Mouse (Mus musculus) midbrain, embryonic 14.5 days (tissue): ENCODE data around the gene Igfbp4. TPM values are rescaled to one million over a fixed set of nuclear protein-coding genes. Genes with fewer than 3 reads are reported as not detected.

Experiments used
- ATAC-seq: fragments of 200-750 bp; cut with Nextera tagmentation; 2 replicates; pipeline ENCODE4 v1.8.0; 2017; ENCODE audit warnings: moderate number of reproducible peaks, moderate library complexity; ENCODE audit not compliant: low FRiP score, low TSS enrichment
- DNase-seq: peaks from one replicate; pipeline ENCODE4 v3.0.0-alpha.2; 2015
- H3K27ac ChIP-seq: fragments of 300-500 bp; sonication (generic); replicated peaks from 2 replicates; pipeline ENCODE4 v1.5.1; 2014; ENCODE audit warnings: mild to moderate bottlenecking, low read depth, low read length, moderate library complexity
- H3K27me3 ChIP-seq: fragments of 300-500 bp; sonication (generic); 2 replicates; pipeline ENCODE4 v1.6.1; 2014; ENCODE audit warnings: low read length, control low read depth, mixed read lengths; ENCODE audit not compliant: control insufficient read depth, insufficient read depth
- H3K36me3 ChIP-seq: fragments of 300-500 bp; sonication (generic); 2 replicates; pipeline ENCODE4 v1.6.1; 2014; ENCODE audit warnings: low read length, control low read depth; ENCODE audit not compliant: control insufficient read depth, insufficient read depth
- H3K4me1 ChIP-seq: fragments of 300-500 bp; sonication (generic); 2 replicates; pipeline ENCODE4 v1.6.1; 2014; ENCODE audit warnings: mild to moderate bottlenecking, antibody characterized with exemption, low read length, control low read depth; ENCODE audit not compliant: control insufficient read depth, insufficient read depth
- H3K4me2 ChIP-seq: fragments of 300-500 bp; sonication (generic); 2 replicates; pipeline ENCODE4 v1.6.1; 2014; ENCODE audit warnings: mild to moderate bottlenecking, low read length, moderate library complexity
- H3K4me3 ChIP-seq: fragments of 300-500 bp; sonication (generic); replicated peaks from 2 replicates; pipeline ENCODE4 v1.5.1; 2014; ENCODE audit warnings: low read depth, low read length
- H3K9ac ChIP-seq: fragments of 300-500 bp; sonication (generic); replicated peaks from 2 replicates; pipeline ENCODE4 v1.6.1; 2014; ENCODE audit warnings: mild to moderate bottlenecking, low read length, moderate library complexity
- H3K9me3 ChIP-seq: fragments of 300-500 bp; sonication (generic); 2 replicates; pipeline ENCODE4 v1.6.1; 2016; ENCODE audit warnings: low read length, control low read depth, mixed read lengths; ENCODE audit not compliant: control insufficient read depth
- WGBS: fragments of 180-500 bp; shearing (Covaris S2); extraction: QIAGEN DNeasy Blood & Tissue Kit; methylation state at CpG from one replicate; pipeline ENCODE4 v1.1.7; 2014; 5-methylcytosine and 5-hydroxymethylcytosine counted together
- polyA plus RNA-seq: library from polyadenylated mRNA; unstranded; fragments of >200 nt; fragmentation: Nextera tagmentation; extraction: Ambion mirVana; gene quantifications from 2 replicates; pipeline ENCODE4 v1.2.1, GENCODE M21; 2014

Gene Igfbp4
- polyA plus RNA-seq, 1 experiment from 2014 or later = 111 TPM

GRCm38 (mm10) chr11:99047120-99047519 lies 6.1 kb downstream of the Igfbp4 start:
- Histone ChIP-seq H3K27ac (peak overlapping the region; percentile 52; the same call in 1 of the 2 replicates), H3K27me3 (no peaks in the 10 kb centered on the region), H3K9me3 (no peaks in the 10 kb centered on the region), H3K4me1 (0 out of 2 replicates have a peak, but pooled peaks cover 7% of the 10 kb centered on the region), H3K4me2 (no peak overlapping the region), H3K36me3 (peaks cover 8% of the 10 kb centered on the region; the same call in 1 of the 2 replicates), H3K9ac (0 out of 2 replicates have a peak overlapping the region, but pooled peaks have one; percentile 14), H3K4me3 (no peak overlapping the region)
- DNase-seq = peak; percentile 15
- ATAC-seq = no peak
- WGBS = 63% methylated on average over 5 of the region's 5 CpGs

GRCm38 (mm10) chr11:99047643-99048042 lies 6.6 kb downstream of the Igfbp4 start:
- Histone ChIP-seq H3K4me2 (no peak overlapping the region), H3K27ac (peak overlapping the region; percentile 52), H3K9ac (no peak overlapping the region), H3K4me1 (0 out of 2 replicates have a peak, but pooled peaks cover 7% of the 10 kb centered on the region), H3K4me3 (no peak overlapping the region), H3K9me3 (no peaks in the 10 kb centered on the region), H3K27me3 (no peaks in the 10 kb centered on the region), H3K36me3 (peaks cover 8% of the 10 kb centered on the region; the same call in 1 of the 2 replicates)
- WGBS = 73% methylated on average over 2 of the region's 2 CpGs
- DNase-seq (no peak), ATAC-seq (no peak)

GRCm38 (mm10) chr11:99055143-99055542 lies 14.1 kb downstream of the Igfbp4 start:
- no peak for DNase-seq
- Histone ChIP-seq H3K4me3 (no peak overlapping the region), H3K27me3 (no peaks in the 10 kb centered on the region), H3K9me3 (no peaks in the 10 kb centered on the region), H3K9ac (no peak overlapping the region), H3K27ac (no peak overlapping the region), H3K4me2 (no peak overlapping the region), H3K4me1 (peaks cover 5% of the 10 kb centered on the region; the same call in 1 of the 2 replicates), H3K36me3 (0 out of 2 replicates have a peak, but pooled peaks cover 3% of the 10 kb centered on the region)
- 64% methylated on average over 4 of the region's 4 CpGs for WGBS
- ATAC-seq = no peak

GRCm38 (mm10) chr11:99055571-99056452 lies 14.8 kb downstream of the Igfbp4 start:
- Histone ChIP-seq H3K36me3 (0 out of 2 replicates have a peak, but pooled peaks cover 3% of the 10 kb centered on the region), H3K9ac (no peak overlapping the region), H3K4me1 (peaks cover 5% of the 10 kb centered on the region; the same call in 1 of the 2 replicates), H3K27ac (no peak overlapping the region), H3K9me3 (no peaks in the 10 kb centered on the region), H3K4me3 (no peak overlapping the region), H3K4me2 (no peak overlapping the region), H3K27me3 (no peaks in the 10 kb centered on the region)
- ATAC-seq = no peak
- peak; percentile 49 for DNase-seq
- WGBS = 3% methylated on average over 8 of the region's 8 CpGs

GRCm38 (mm10) chr11:99060435-99060834 lies 19.4 kb downstream of the Igfbp4 start:
- 89% methylated on average over 3 of the region's 3 CpGs for WGBS
- H3K4me2 ChIP-seq = no peak overlapping the region

GRCm38 (mm10) chr11:99062661-99063060 lies 21.6 kb downstream of the Igfbp4 start:
- H3K36me3 ChIP-seq = no peaks in the 10 kb centered on the region
- no peak overlapping the region for H3K4me3 ChIP-seq
- H3K27me3 ChIP-seq = no peaks in the 10 kb centered on the region
- ATAC-seq = no peak
- H3K9me3 ChIP-seq = no peaks in the 10 kb centered on the region
- no peaks in the 10 kb centered on the region for H3K4me1 ChIP-seq
- DNase-seq = no peak
- 86% methylated on average over 7 of the region's 7 CpGs for WGBS
- no peak overlapping the region for H3K27ac ChIP-seq
- H3K4me2 ChIP-seq = no peak overlapping the region
- no peak overlapping the region for H3K9ac ChIP-seq

More at GRCm38 (mm10) chr11:99060435-99060834, 19.4 kb downstream of the Igfbp4 start:
- H3K27ac ChIP-seq = no peak overlapping the region
- H3K27me3 ChIP-seq = no peaks in the 10 kb centered on the region
- H3K9ac ChIP-seq = no peak overlapping the region
- no peaks in the 10 kb centered on the region for H3K9me3 ChIP-seq
- no peak overlapping the region for H3K4me3 ChIP-seq
- no peaks in the 10 kb centered on the region for H3K36me3 ChIP-seq
- ATAC-seq = no peak
- DNase-seq = no peak
- peaks cover 4% of the 10 kb centered on the region; the same call in 1 of the 2 replicates for H3K4me1 ChIP-seq

- Histone ChIP-seq H3K27ac (no peak overlapping the region), H3K27me3 (no peaks in the 10 kb centered on the region), H3K9me3 (no peaks in the 10 kb centered on the region), H3K9ac (no peak overlapping the region), H3K4me3 (no peak overlapping the region), H3K36me3 (no peaks in the 10 kb centered on the region), H3K4me1 (no peaks in the 10 kb centered on the region), H3K4me2 (no peak overlapping the region)
- ATAC-seq = no peak
- DNase-seq = no peak
- WGBS = 35% methylated on average over 8 of the region's 8 CpGs
These were observed 22.5 kb downstream of the Igfbp4 start for GRCm38 (mm10) chr11:99063406-99064131.

GRCm38 (mm10) chr11:99065353-99065752 lies 24.3 kb downstream of the Igfbp4 start:
- Histone ChIP-seq H3K4me3 (no peak overlapping the region), H3K9ac (no peak overlapping the region), H3K4me1 (no peaks in the 10 kb centered on the region), H3K9me3 (no peaks in the 10 kb centered on the region), H3K36me3 (no peaks in the 10 kb centered on the region), H3K4me2 (no peak overlapping the region), H3K27ac (no peak overlapping the region), H3K27me3 (no peaks in the 10 kb centered on the region)
- no peak for DNase-seq
- WGBS = 67% methylated on average over 3 of the region's 3 CpGs
- no peak for ATAC-seq
